Mouse (Mus musculus) forebrain, embryonic 12.5 days (tissue): ENCODE results near the gene Slc23a2. TPM values are rescaled to one million over a fixed set of nuclear protein-coding genes. Genes with fewer than 3 reads are reported as not detected.

ENCODE experiments used
- ATAC-seq: fragments of 200-750 bp; cut with Nextera tagmentation; 2 replicates; pipeline ENCODE4 v1.8.0; 2017; ENCODE audit warnings: moderate TSS enrichment; ENCODE audit not compliant: low FRiP score
- H3K27ac ChIP-seq: fragments of 300-500 bp; sonication (generic); 2 replicates; pipeline ENCODE4 v1.5.1; 2016; ENCODE audit warnings: mild to moderate bottlenecking
- H3K27me3 ChIP-seq: fragments of 300-500 bp; sonication (generic); 2 replicates; pipeline ENCODE4 v1.6.1; 2016; ENCODE audit warnings: mild to moderate bottlenecking
- H3K36me3 ChIP-seq: fragments of 300-500 bp; sonication (generic); replicated peaks from 2 replicates; pipeline ENCODE4 v1.6.1; 2016; ENCODE audit warnings: mild to moderate bottlenecking
- H3K4me1 ChIP-seq: fragments of 300-500 bp; sonication (generic); 2 replicates; pipeline ENCODE4 v1.6.1; 2016
- H3K4me2 ChIP-seq: fragments of 300-500 bp; sonication (generic); 2 replicates; pipeline ENCODE4 v1.6.1; 2016; ENCODE audit warnings: mild to moderate bottlenecking, moderate library complexity
- H3K4me3 ChIP-seq: fragments of 300-500 bp; sonication (generic); replicated peaks from 2 replicates; pipeline ENCODE4 v1.5.1; 2016; ENCODE audit warnings: mild to moderate bottlenecking
- H3K9ac ChIP-seq: fragments of 300-500 bp; sonication (generic); 2 replicates; pipeline ENCODE4 v1.6.1; 2016; ENCODE audit warnings: mild to moderate bottlenecking
- H3K9me3 ChIP-seq: fragments of 300-500 bp; sonication (generic); 2 replicates; pipeline ENCODE4 v1.6.1; 2016
- WGBS: fragments of 180-500 bp; shearing (Covaris S2); methylation state at CpG from one replicate; pipeline ENCODE4 v1.1.7; 2016; 5-methylcytosine and 5-hydroxymethylcytosine counted together
- polyA plus RNA-seq: library from polyadenylated mRNA; unstranded; fragments of >200 nt; fragmentation: Nextera tagmentation; extraction: Ambion mirVana; gene quantifications from 2 replicates; pipeline ENCODE4 v1.2.1, GENCODE M21; 2016

Gene Slc23a2
- polyA plus RNA-seq, 1 experiment from 2014 or later, result 14.6 TPM

- Histone ChIP-seq H3K4me1 (no peaks in the 10 kb centered on the region), H3K36me3 (no peaks in the 10 kb centered on the region), H3K27me3 (no peaks in the 10 kb centered on the region), H3K27ac (no peak overlapping the region), H3K9ac (no peak overlapping the region), H3K4me2 (no peak overlapping the region), H3K4me3 (no peak overlapping the region), H3K9me3 (no peaks in the 10 kb centered on the region)
- 62% methylated on average over 5 of the region's 5 CpGs for WGBS
- ATAC-seq, result no peak
Measured at GRCm38 (mm10) chr2:132152670-132153069, 7.8 kb upstream of the Slc23a2 start.

- Histone ChIP-seq H3K36me3 (no peaks in the 10 kb centered on the region), H3K27me3 (peaks cover 8% of the 10 kb centered on the region; the same call in 1 of the 2 replicates), H3K4me2 (no peak overlapping the region), H3K27ac (no peak overlapping the region), H3K4me3 (no peak overlapping the region), H3K4me1 (no peaks in the 10 kb centered on the region), H3K9me3 (no peaks in the 10 kb centered on the region), H3K9ac (no peak overlapping the region)
- no peak for ATAC-seq
- 91% methylated on average over 6 of the region's 6 CpGs for WGBS
Measured at GRCm38 (mm10) chr2:132151592-132151991, 6.7 kb upstream of the Slc23a2 start.

DNA sequence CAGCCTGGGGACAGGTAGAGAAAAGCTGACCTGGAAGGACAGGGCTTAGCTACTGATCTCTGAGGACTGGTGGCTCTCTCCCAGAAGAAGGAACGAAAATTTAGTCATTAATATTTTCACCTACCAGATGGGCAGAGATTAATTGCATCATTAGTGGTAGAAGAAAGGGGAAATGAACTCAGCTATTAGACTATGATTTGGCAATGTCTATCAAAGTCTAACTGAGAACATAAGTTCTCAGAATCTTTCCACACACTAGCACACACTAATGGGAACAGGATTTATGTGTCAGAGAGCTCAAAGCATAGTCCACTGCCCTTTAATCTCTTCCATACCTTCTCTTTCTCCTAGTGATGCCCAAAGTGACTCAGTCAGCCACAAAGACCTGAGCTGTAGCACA lies 6.0 kb upstream of the Slc23a2 start:
- Histone ChIP-seq H3K4me2 (no peak overlapping the region), H3K4me3 (no peak overlapping the region), H3K9ac (no peak overlapping the region), H3K27ac (no peak overlapping the region), H3K36me3 (no peaks in the 10 kb centered on the region), H3K27me3 (peaks cover 12% of the 10 kb centered on the region; the same call in 1 of the 2 replicates), H3K9me3 (no peaks in the 10 kb centered on the region), H3K4me1 (peaks cover under 1% of the 10 kb centered on the region; the same call in 1 of the 2 replicates)
- no peak for ATAC-seq
- WGBS, result 56% methylated on average over 1 of the region's 1 CpGs

GRCm38 (mm10) chr2:132146502-132146901 lies 1.6 kb upstream of the Slc23a2 start:
- Histone ChIP-seq H3K36me3 (no peaks in the 10 kb centered on the region), H3K27me3 (peaks cover 12% of the 10 kb centered on the region; the same call in 1 of the 2 replicates), H3K9ac (no peak overlapping the region), H3K4me3 (no peak overlapping the region), H3K4me1 (peaks cover 17% of the 10 kb centered on the region), H3K9me3 (no peaks in the 10 kb centered on the region), H3K27ac (no peak overlapping the region), H3K4me2 (no peak overlapping the region)
- ATAC-seq, result no peak
- WGBS, result 42% methylated on average over 4 of the region's 4 CpGs

- H3K27ac ChIP-seq, result no peak overlapping the region
- ATAC-seq, result peak; percentile 39
- H3K36me3 ChIP-seq, result no peaks in the 10 kb centered on the region
- peak overlapping the region; percentile 93 for H3K9ac ChIP-seq
- H3K4me2 ChIP-seq, result peak overlapping the region; percentile 69
- peaks cover 19% of the 10 kb centered on the region for H3K4me1 ChIP-seq
- H3K4me3 ChIP-seq, result peak overlapping the region; percentile 90
- H3K27me3 ChIP-seq, result peaks cover 12% of the 10 kb centered on the region; the same call in 1 of the 2 replicates
- H3K9me3 ChIP-seq, result no peaks in the 10 kb centered on the region
- 2% methylated on average over 64 of the region's 66 CpGs for WGBS
Measured at GRCm38 (mm10) chr2:132143943-132144927, 673 bp downstream of the Slc23a2 start.

GRCm38 (mm10) chr2:132142606-132143005 lies 2.3 kb downstream of the Slc23a2 start:
- Histone ChIP-seq H3K4me3 (no peak overlapping the region), H3K4me1 (peaks cover 19% of the 10 kb centered on the region), H3K4me2 (no peak overlapping the region), H3K27me3 (peaks cover 12% of the 10 kb centered on the region; the same call in 1 of the 2 replicates), H3K9me3 (no peaks in the 10 kb centered on the region), H3K36me3 (no peaks in the 10 kb centered on the region), H3K9ac (no peak overlapping the region), H3K27ac (no peak overlapping the region)
- 88% methylated on average over 8 of the region's 8 CpGs for WGBS
- no peak for ATAC-seq

GRCm38 (mm10) chr2:132140536-132140935 lies 4.4 kb downstream of the Slc23a2 start:
- Histone ChIP-seq H3K36me3 (no peaks in the 10 kb centered on the region), H3K4me1 (peaks cover 15% of the 10 kb centered on the region), H3K4me2 (no peak overlapping the region), H3K27ac (no peak overlapping the region), H3K9ac (no peak overlapping the region), H3K27me3 (no peaks in the 10 kb centered on the region), H3K4me3 (no peak overlapping the region), H3K9me3 (no peaks in the 10 kb centered on the region)
- no peak for ATAC-seq
- 78% methylated on average over 10 of the region's 10 CpGs for WGBS

- Histone ChIP-seq H3K27ac (no peak overlapping the region), H3K4me1 (peaks cover 15% of the 10 kb centered on the region), H3K4me3 (no peak overlapping the region), H3K4me2 (no peak overlapping the region), H3K36me3 (no peaks in the 10 kb centered on the region), H3K9me3 (no peaks in the 10 kb centered on the region), H3K27me3 (no peaks in the 10 kb centered on the region), H3K9ac (no peak overlapping the region)
- WGBS, result 89% methylated on average over 2 of the region's 2 CpGs
- ATAC-seq, result no peak
Measured at GRCm38 (mm10) chr2:132139099-132139498, 5.8 kb downstream of the Slc23a2 start.

DNA sequence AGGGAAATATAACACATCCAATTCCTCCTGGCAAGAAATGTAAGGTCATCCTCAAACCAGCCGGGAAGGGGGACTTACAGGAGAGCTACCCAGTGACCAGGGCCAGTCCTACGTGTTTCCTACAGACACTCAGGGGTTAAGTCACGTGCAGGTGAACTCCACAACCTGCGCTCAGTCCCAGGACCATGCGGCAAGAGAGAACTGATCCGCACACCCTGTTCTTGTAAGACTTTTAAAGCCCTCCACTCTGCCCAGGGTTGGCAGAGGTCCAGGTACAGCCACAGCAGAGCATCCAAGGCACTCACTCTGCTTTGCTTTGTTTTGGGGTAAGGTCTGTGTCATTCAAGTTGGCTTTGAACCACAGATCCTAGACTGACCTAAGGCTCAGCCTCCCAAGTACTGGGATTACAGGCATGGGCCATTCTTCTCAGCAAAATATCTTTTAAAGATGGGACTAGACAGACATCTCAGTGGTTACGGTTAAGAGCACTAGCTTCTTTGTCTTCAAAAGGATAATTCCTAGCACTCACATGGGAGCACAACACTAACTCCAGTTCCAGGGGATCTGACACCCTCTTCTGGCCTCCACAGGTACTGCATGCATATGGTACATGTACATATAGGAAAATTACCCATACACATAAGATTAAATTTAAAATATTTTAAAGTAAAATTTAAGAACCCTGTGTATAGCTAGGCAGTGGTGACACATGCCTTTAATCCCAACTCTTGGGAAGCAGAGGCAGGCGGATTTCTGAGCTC lies 8.9 kb downstream of the Slc23a2 start:
- no peak overlapping the region for H3K4me3 ChIP-seq
- H3K27me3 ChIP-seq, result no peaks in the 10 kb centered on the region
- no peaks in the 10 kb centered on the region for H3K9me3 ChIP-seq
- no peak overlapping the region for H3K27ac ChIP-seq
- WGBS, result 87% methylated on average over 8 of the region's 8 CpGs
- no peak overlapping the region for H3K4me2 ChIP-seq
- no peaks in the 10 kb centered on the region for H3K36me3 ChIP-seq
- peaks cover 23% of the 10 kb centered on the region for H3K4me1 ChIP-seq
- no peak overlapping the region for H3K9ac ChIP-seq
- ATAC-seq, result no peak

DNA sequence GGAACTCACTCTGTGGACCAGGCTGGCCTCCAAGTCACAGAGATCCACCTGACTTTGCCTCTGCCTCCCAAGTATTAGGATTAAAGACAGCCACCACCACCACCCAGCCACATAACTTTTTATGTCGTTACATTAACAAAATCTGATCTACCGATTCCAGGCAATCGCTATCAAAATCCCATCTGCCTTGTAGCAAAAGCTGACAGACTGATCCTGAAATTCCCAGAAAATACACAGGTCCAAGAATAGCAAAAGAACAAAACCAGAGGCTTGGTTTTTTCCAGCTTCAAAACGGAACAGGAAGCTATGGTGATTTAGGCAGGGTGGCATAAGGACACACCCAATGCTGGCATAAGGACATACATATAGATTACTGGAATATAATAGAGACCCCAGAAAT lies 10.2 kb downstream of the Slc23a2 start:
- no peak overlapping the region for H3K9ac ChIP-seq
- ATAC-seq, result no peak
- 86% methylated on average over 4 of the region's 4 CpGs for WGBS
- H3K36me3 ChIP-seq, result no peaks in the 10 kb centered on the region
- no peaks in the 10 kb centered on the region for H3K27me3 ChIP-seq
- H3K27ac ChIP-seq, result no peak overlapping the region
- H3K4me1 ChIP-seq, result peaks cover 21% of the 10 kb centered on the region
- H3K4me2 ChIP-seq, result no peak overlapping the region
- H3K4me3 ChIP-seq, result no peak overlapping the region
- no peaks in the 10 kb centered on the region for H3K9me3 ChIP-seq

DNA sequence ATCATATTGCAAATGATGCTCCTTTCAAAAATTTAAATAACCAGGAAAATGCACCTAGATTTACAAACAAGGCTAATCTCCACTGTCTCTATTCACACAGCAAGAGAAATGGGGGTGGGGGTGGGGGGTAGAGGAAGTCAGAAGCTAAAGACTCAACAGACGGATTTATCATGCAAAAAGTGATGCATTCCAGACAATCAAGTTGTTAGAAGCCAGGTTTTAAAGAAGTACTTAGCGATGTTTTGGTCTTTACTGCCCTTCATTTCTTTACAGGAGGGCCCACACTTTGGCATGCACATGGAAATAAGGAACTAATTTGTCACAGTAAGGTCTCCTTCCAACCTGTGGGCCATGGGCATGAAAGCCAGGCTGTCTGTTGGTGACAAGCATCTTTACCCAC lies 11.5 kb downstream of the Slc23a2 start:
- Histone ChIP-seq H3K4me1 (peaks cover 21% of the 10 kb centered on the region), H3K27me3 (no peaks in the 10 kb centered on the region), H3K36me3 (no peaks in the 10 kb centered on the region), H3K4me2 (no peak overlapping the region), H3K4me3 (no peak overlapping the region), H3K9me3 (no peaks in the 10 kb centered on the region), H3K27ac (no peak overlapping the region), H3K9ac (no peak overlapping the region)
- ATAC-seq, result no peak
- 29% methylated on average over 2 of the region's 2 CpGs for WGBS

GRCm38 (mm10) chr2:132131266-132131665 lies 13.6 kb downstream of the Slc23a2 start:
- 2% methylated on average over 9 of the region's 9 CpGs for WGBS
- ATAC-seq, result 0 out of 2 replicates have a peak, but pooled peaks have one; percentile 17
- H3K27me3 ChIP-seq, result no peaks in the 10 kb centered on the region
- H3K27ac ChIP-seq, result no peak overlapping the region
- H3K4me2 ChIP-seq, result peak overlapping the region; percentile 46
- no peaks in the 10 kb centered on the region for H3K36me3 ChIP-seq
- H3K9ac ChIP-seq, result no peak overlapping the region
- H3K4me1 ChIP-seq, result peaks cover 25% of the 10 kb centered on the region
- no peaks in the 10 kb centered on the region for H3K9me3 ChIP-seq
- H3K4me3 ChIP-seq, result no peak overlapping the region
